Mouse (Mus musculus) C2C12 (cell line): ENCODE data around the gene Hectd3. TPM values are rescaled to one million over a fixed set of nuclear protein-coding genes. Genes with fewer than 3 reads are reported as not detected.
A peak's percentile ranks its signal among the peaks of the same experiment; 100 is the strongest.

Experiments
- H3K27me3 ChIP-seq: one replicate; pipeline ENCODE4 v1.6.1; 2011; ENCODE audit not compliant: control insufficient read depth, insufficient read depth, insufficient read length
- H3K36me3 ChIP-seq: one replicate; pipeline ENCODE4 v1.6.1; 2011; ENCODE audit not compliant: control insufficient read depth, insufficient read depth
- H3K4me3 ChIP-seq: one replicate; pipeline ENCODE4 v1.5.1; 2011; ENCODE audit warnings: mild to moderate bottlenecking, control low read depth; ENCODE audit not compliant: poor library complexity, insufficient read depth, severe bottlenecking
- H3K79me2 ChIP-seq: one replicate; pipeline ENCODE4 v1.6.1; 2011; ENCODE audit not compliant: control insufficient read depth, insufficient read depth
- H3K79me3 ChIP-seq: one replicate; pipeline ENCODE4 v1.6.1; 2011; ENCODE audit warnings: low read depth, control low read depth
- H3ac ChIP-seq: one replicate; pipeline ENCODE3; 2011; ENCODE audit warnings: low read depth; ENCODE audit not compliant: control insufficient read depth, insufficient read length
- CEBPB ChIP-seq: IDR thresholded peaks from one replicate; pipeline ENCODE4 v1.6.1; 2011; ENCODE audit warnings: low read depth, mild to moderate bottlenecking, control low read depth, moderate library complexity
- CTCF ChIP-seq: IDR thresholded peaks from one replicate; pipeline ENCODE4 v1.5.1; 2011; ENCODE audit not compliant: control insufficient read depth, insufficient read depth, insufficient read length
- FOSL1 ChIP-seq: IDR thresholded peaks from one replicate; pipeline ENCODE4 v1.8.0; 2011; ENCODE audit warnings: mild to moderate bottlenecking, low read length; ENCODE audit not compliant: poor library complexity, insufficient read depth, severe bottlenecking
- MAX ChIP-seq: IDR thresholded peaks from one replicate; pipeline ENCODE4 v1.6.1; 2011; ENCODE audit warnings: mild to moderate bottlenecking, control low read depth
- MYOD1 ChIP-seq: IDR thresholded peaks from one replicate; pipeline ENCODE4 v1.6.1; 2011; ENCODE audit warnings: low read depth; ENCODE audit not compliant: control insufficient read depth, insufficient read length
- MYOG ChIP-seq: IDR thresholded peaks from one replicate; pipeline ENCODE4 v1.6.1; 2011; ENCODE audit not compliant: control insufficient read depth, insufficient read length; ENCODE audit errors: extremely low read depth
- USF1 ChIP-seq: IDR thresholded peaks from one replicate; pipeline ENCODE4 v1.6.1; 2011; ENCODE audit warnings: low read depth, mild to moderate bottlenecking, control low read depth, moderate library complexity
- polyA plus RNA-seq: library from polyadenylated mRNA; unstranded; fragments of >200 nt; fragmentation: generic; extraction: Trizol; gene quantifications from one replicate; pipeline ENCODE4 v1.2.1, GENCODE M21; 2012; ENCODE audit warnings: missing spikeins

Gene Hectd3
- polyA plus RNA-seq, 1 experiment: 13.3 TPM

DNA sequence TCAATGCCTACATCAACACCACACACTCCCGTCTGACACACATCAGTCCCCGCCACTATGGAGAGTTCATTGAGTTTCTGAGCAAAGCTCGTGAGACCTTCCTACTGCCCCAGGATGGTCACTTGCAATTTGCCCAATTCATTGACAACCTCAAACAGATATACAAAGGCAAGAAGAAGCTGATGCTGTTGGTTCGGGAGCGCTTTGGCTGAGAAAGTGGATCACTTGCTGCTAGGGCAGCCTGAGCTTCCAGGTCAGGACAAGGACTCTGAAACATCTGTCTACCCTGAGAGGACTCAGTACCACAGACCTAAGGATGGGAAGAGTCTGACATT lies 8.0 kb upstream of the Hectd3 start:
- Histone ChIP-seq H3K4me3 (no peak overlapping the region), H3ac (no peak overlapping the region)

DNA sequence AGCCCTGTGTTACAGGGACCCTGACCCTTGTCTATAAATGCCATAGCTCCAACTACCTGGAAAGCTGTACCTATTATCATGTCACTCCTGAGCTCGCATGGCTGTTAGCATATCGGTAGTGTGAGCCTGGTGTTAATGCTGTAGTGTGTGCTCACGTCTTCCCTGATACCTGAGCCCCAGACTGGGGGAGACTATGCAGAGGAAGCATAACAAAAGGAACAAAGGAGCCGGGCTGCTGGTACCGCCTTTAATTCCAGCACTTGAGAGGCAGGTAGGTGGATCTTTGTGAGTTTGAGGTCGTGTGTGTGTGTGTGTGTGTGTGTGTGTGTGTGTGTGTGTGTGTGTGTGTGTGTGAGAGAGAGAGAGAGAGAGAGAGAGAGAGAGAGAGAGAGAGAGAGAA lies 5.4 kb upstream of the Hectd3 start:
- H3K4me3 ChIP-seq: no peak overlapping the region
- H3K79me2 ChIP-seq: no peaks in the 10 kb centered on the region
- no peaks in the 10 kb centered on the region for H3K79me3 ChIP-seq
- no peaks in the 10 kb centered on the region for H3K36me3 ChIP-seq
- H3ac ChIP-seq: no peak overlapping the region
- TF ChIP-seq CEBPB (no peak), MYOD1 (no peak), USF1 (no peak), MYOG (no peak), MAX (no peak), FOSL1 (no peak), CTCF (no peak)
- no peaks in the 10 kb centered on the region for H3K27me3 ChIP-seq

More for the DNA sequence above, 8.0 kb upstream of the Hectd3 start:
- Histone ChIP-seq H3K79me2 (no peaks in the 10 kb centered on the region), H3K36me3 (no peaks in the 10 kb centered on the region), H3K27me3 (no peaks in the 10 kb centered on the region), H3K79me3 (no peaks in the 10 kb centered on the region)
- no peak for TF ChIP-seq CTCF
- no peak for TF ChIP-seq USF1
- no peak for TF ChIP-seq MAX
- no peak for TF ChIP-seq MYOG
- TF ChIP-seq CEBPB: no peak
- no peak for TF ChIP-seq MYOD1
- TF ChIP-seq FOSL1: no peak

DNA sequence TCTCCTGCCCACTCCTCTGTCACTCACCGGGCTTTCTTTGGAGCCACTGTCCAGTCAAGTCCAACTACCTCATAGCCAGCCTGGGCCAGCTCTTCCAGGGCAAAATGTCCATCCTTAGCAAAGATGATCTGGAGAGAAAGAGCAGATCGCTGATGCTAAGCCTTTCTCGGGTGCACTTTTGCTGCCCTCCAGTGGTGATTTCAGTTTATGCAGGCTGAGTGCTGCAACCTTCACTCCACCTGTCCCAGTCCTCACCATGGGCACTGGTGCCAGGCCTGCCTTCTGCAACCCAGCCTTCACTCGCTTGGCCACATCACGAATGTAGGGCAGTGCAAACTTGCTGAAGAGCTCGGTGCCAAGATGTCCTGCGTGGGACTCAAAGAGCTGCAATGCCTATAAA lies 3.8 kb upstream of the Hectd3 start:
- H3K36me3 ChIP-seq: no peaks in the 10 kb centered on the region
- H3K79me2 ChIP-seq: no peaks in the 10 kb centered on the region
- no peaks in the 10 kb centered on the region for H3K79me3 ChIP-seq
- no peak overlapping the region for H3K4me3 ChIP-seq
- H3K27me3 ChIP-seq: no peaks in the 10 kb centered on the region
- no peak overlapping the region for H3ac ChIP-seq
- TF ChIP-seq CEBPB (no peak), MAX (no peak), CTCF (peak; percentile 87)

DNA sequence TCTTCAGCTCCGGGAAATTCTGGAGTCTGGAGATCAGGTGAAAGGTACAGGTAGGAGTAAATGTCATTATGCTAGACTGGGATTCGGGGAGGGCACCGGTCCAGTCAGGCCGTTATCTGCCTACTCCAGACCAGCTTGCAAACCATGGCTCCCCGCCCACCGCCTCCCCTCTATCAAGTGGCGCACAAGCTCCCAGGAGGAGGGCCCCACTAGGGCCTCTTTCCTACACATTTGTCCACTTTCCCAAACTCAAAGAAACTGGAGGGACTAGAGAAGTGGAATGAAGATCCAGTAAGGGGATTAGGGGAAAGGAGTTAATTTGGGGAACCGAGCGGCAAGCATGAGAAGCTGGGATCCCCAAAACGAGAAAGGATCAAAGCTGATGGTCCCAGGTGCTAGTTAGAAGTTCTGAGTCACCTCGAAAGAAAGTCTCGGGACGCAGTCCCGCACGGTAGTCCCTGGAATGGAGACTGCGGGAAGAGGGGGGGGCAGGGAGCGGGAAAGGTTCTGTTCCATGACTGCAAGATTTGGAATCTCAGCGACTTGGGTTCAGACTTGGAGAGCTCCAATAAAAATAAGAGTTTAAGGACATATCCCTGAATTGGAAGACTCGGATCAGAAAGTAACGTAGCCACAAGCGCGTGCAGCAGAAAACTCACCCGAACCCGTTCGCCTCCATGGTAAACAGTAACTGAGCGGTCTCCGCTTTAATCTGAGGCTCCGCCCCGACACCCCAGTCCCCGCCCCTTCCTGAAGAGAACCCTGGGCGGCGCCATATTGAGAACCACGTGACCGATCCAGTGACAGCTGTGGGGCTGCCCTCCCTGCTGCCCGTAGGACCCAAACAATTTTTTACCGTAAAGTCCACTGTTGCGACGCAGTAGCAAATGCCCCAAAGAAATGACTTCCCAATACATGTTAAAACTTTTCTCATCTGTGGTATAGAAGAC lies 1.2 kb upstream of the Hectd3 start, which contains the start of gene Urod:
Urod (minus strand) TSS at position 742 of the 950 bp plus-strand sequence.
- Histone ChIP-seq H3K79me2 (no peaks in the 10 kb centered on the region), H3K27me3 (no peaks in the 10 kb centered on the region), H3K36me3 (no peaks in the 10 kb centered on the region), H3K79me3 (no peaks in the 10 kb centered on the region), H3ac (peak within 1 kb of the TSS; percentile 79), H3K4me3 (peak within 1 kb of the TSS; percentile 79)
- no peak for TF ChIP-seq CEBPB
- no peak for TF ChIP-seq FOSL1
- TF ChIP-seq MYOD1: peak; percentile 83
- no peak for TF ChIP-seq CTCF
- no peak for TF ChIP-seq MYOG
- TF ChIP-seq MAX: peak; percentile 91
- peak; percentile 97 for TF ChIP-seq USF1

DNA sequence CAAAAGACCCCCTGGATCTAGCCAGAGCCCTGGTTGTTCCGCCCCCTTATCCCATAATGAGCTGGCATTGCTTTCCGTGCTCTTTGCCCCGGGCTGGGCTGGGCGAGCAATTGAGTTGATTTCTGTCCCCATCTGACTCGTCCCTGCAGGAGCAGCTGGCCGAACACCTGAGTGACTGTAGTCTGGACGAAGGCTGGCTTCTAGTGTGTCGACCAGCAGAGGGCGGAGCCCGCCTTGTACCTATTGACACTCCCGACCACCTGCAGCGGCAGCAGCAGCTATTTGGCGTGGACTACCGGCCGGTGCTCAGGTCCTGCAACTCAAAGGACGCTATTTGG lies 650 bp downstream of the Hectd3 start:
- H3K4me3 ChIP-seq: peak overlapping the region; percentile 79
- H3K79me2 ChIP-seq: no peaks in the 10 kb centered on the region
- H3K27me3 ChIP-seq: no peaks in the 10 kb centered on the region

More for the DNA sequence above, 650 bp downstream of the Hectd3 start:
- Histone ChIP-seq H3K79me3 (no peaks in the 10 kb centered on the region), H3ac (peak overlapping the region; percentile 79), H3K36me3 (no peaks in the 10 kb centered on the region)
- TF ChIP-seq CTCF (no peak), MYOD1 (no peak), FOSL1 (no peak), MAX (no peak), USF1 (no peak)
